Mouse (Mus musculus): ENCODE measurements at regions not wholly inside any gene's neighbourhood (a gene's known extent, or its start where the extent isn't known, plus 50 kb on each side); places are given as distances from the start of the nearest gene placed in this dataset.

DNA sequence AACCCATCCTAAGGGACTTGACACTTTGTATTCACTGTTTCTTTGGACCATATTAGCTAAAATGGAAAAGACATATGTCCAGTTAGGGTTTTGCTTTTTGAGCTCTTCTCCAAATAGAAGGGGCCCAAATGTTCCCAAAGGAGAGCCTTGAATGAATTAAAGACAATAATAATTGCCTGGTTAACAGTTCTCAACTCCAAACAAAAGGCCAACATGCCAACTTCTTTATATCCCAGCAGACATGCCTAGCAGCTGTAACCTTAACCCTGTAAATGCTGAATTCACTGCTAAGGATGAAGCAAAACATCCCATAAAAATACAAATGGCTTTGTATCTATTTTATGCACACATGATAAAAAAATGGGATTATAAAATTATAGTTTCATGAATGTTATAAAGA is 264.2 kb upstream of the Gm10306 start:
- Histone ChIP-seq H3K36me3 (replicated peaks in 1 of 2; ENCODE audit: control insufficient read depth in 1 of 2, insufficient read depth in 1 of 2, low read length in 1 of 2) (peaks cover 0 to 2% of the 10 kb centered on the region in 2 experiments), H3K4me1 (ENCODE audit: control insufficient read depth in 1 of 2, insufficient read depth in 2 of 2) (no peaks in the 10 kb centered on the region), H3K9ac (ENCODE audit: insufficient read depth, low read depth) (no peak overlapping the region), H3K27ac (ENCODE audit: insufficient read depth, low read depth) (no peak overlapping the region), H3K4me2 (ENCODE audit: insufficient read depth, low read depth, poor library complexity, severe bottlenecking) (no peak overlapping the region), H3K4me3 (replicated peaks in 1 of 3; ENCODE audit: low read depth in 2 of 3, low read length in 2 of 3, poor library complexity in 1 of 3) (no peak overlapping the region), H3K79me2 (replicated peaks; ENCODE audit: control insufficient read depth, extremely low read depth, insufficient read depth, poor library complexity, severe bottlenecking) (no peaks in the 10 kb centered on the region), H3K9me3 (replicated peaks; ENCODE audit: low read length) (no peaks in the 10 kb centered on the region), H3K27me3 (replicated peaks) (no peaks in the 10 kb centered on the region)
- TF ChIP-seq NRF1 (IDR thresholded peaks at IDR 0.05; ENCODE audit: low read depth, low read length) (no peak), TCF12 (IDR thresholded peaks at IDR 0.05; ENCODE audit: low read depth, low read length) (no peak), ETS1 (conservative IDR thresholded peaks at IDR 0.05; ENCODE audit: low read depth, low read length) (no peak), E2F4 (IDR thresholded peaks at IDR 0.05; ENCODE audit: insufficient replicate concordance, low read depth, low read length) (no peak), SIN3A (IDR thresholded peaks at IDR 0.05; ENCODE audit: low read length) (no peak)
- in situ Hi-C loops (cut with MboI; ENCODE audit: low pct_ligation_motif_present, low pct_unique_long_range_greater_than_20kb, low sequenced_read_pairs) (no loop called here), dilution Hi-C loops (cut with MboI; ENCODE audit: extremely low pct_ligation_motif_present, extremely low pct_unique_long_range_greater_than_20kb, low sequenced_read_pairs) (no loop called here)
- no peak for DNase-seq (ENCODE audit: extremely low read depth)

DNA sequence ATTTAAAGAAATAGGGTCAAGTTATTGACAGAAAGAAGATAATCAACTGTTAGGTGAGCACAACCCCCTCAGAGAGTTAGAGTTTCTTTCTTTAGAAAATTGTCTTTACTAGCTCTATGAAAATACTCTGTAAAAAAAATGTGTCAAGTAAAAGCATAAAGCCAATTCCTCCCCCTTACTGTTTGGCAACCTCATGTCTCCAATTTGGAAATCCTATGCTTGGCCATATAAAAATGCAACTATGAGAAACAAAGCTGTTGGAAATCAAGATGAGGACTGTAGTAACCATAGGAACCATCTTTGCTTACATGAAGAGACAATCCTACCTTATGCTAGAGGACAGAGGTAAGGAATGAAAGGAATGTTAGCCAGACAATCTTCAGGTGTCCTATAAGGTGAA is 239.0 kb upstream of the Gm10306 start:
- TF ChIP-seq EP300 (IDR thresholded peaks at IDR 0.05; ENCODE audit: low read length) = no peak
- no peak for TF ChIP-seq JUN (IDR thresholded peaks at IDR 0.05; ENCODE audit: insufficient read depth, low read depth, low read length)
- TF ChIP-seq MAZ (IDR thresholded peaks at IDR 0.05; ENCODE audit: low read depth, low read length) = no peak
- TF ChIP-seq UBTF (IDR thresholded peaks at IDR 0.05; ENCODE audit: low read depth, low read length) = no peak
- TF ChIP-seq ZKSCAN1 (IDR thresholded peaks at IDR 0.05; ENCODE audit: borderline replicate concordance, low read depth, low read length) = no peak
- no peak for TF ChIP-seq MAFK (IDR thresholded peaks at IDR 0.05; ENCODE audit: insufficient replicate concordance, low read length)
- TF ChIP-seq HCFC1 (IDR thresholded peaks at IDR 0.05; ENCODE audit: low read depth, low read length) = no peak
- TF ChIP-seq PAX5 (IDR thresholded peaks at IDR 0.05; ENCODE audit: low read length) = no peak
- no peak for TF ChIP-seq TCF12 (IDR thresholded peaks at IDR 0.05; ENCODE audit: low read depth, low read length)
- no peak for TF ChIP-seq KAT2A (IDR thresholded peaks at IDR 0.05; ENCODE audit: insufficient replicate concordance, low read length)
- TF ChIP-seq ZC3H11A (IDR thresholded peaks at IDR 0.05; ENCODE audit: low read depth, low read length) = no peak
- no peak for TF ChIP-seq ZMIZ1 (IDR thresholded peaks at IDR 0.05; ENCODE audit: low read depth, low read length)
- TF ChIP-seq E2F4 (IDR thresholded peaks at IDR 0.05; ENCODE audit: insufficient replicate concordance, low read depth, low read length) = no peak
- TF ChIP-seq RCOR1 (conservative IDR thresholded peaks at IDR 0.05; ENCODE audit: low read depth, low read length) = no peak
- TF ChIP-seq CHD2 (IDR thresholded peaks at IDR 0.05; ENCODE audit: low read length) = no peak
- no peak for TF ChIP-seq USF1 (IDR thresholded peaks at IDR 0.05; ENCODE audit: low read depth, low read length)
- no peak overlapping the region for H3K9ac ChIP-seq (ENCODE audit: insufficient read depth, low read depth)
- no peaks in the 10 kb centered on the region for H3K36me3 ChIP-seq (replicated peaks in 1 of 2; ENCODE audit: control insufficient read depth in 1 of 2, insufficient read depth in 1 of 2, low read length in 1 of 2)
- H3K9me3 ChIP-seq (replicated peaks; ENCODE audit: low read length) = no peaks in the 10 kb centered on the region
- in situ Hi-C loops (cut with MboI; ENCODE audit: low pct_ligation_motif_present, low pct_unique_long_range_greater_than_20kb, low sequenced_read_pairs) = no loop called here
- peaks cover 6% of the 10 kb centered on the region for H3K27me3 ChIP-seq (replicated peaks)
- H3K4me3 ChIP-seq (replicated peaks in 1 of 3; ENCODE audit: low read depth in 2 of 3, low read length in 2 of 3, poor library complexity in 1 of 3) = no peak overlapping the region
- no peak for DNase-seq (ENCODE audit: extremely low read depth)
- no peak overlapping the region for H3K27ac ChIP-seq (ENCODE audit: insufficient read depth, low read depth)
- dilution Hi-C loops (cut with MboI; ENCODE audit: extremely low pct_ligation_motif_present, extremely low pct_unique_long_range_greater_than_20kb, low sequenced_read_pairs) = no loop called here
- no peaks in the 10 kb centered on the region for H3K79me2 ChIP-seq (replicated peaks; ENCODE audit: control insufficient read depth, extremely low read depth, insufficient read depth, poor library complexity, severe bottlenecking)
- no peak overlapping the region for H3K4me2 ChIP-seq (ENCODE audit: insufficient read depth, low read depth, poor library complexity, severe bottlenecking)
- no peaks in the 10 kb centered on the region for H3K4me1 ChIP-seq (ENCODE audit: control insufficient read depth in 1 of 2, insufficient read depth in 2 of 2)
